Comparison of ENCODE assay signal across 8 mouse cellular contexts in genomic region chr11:69411073-69411535, GRCm38 (mm10). TPM values are rescaled to one million over a fixed set of nuclear protein-coding genes. Genes with fewer than 3 reads are reported as not detected.
DNase-seq lines count a peak whose midpoint lies in the region; ATAC-seq lines count a peak whose summit lies in the region.

No protein-coding gene starts in this region.

- peak overlapping the region; percentile 99 for H3K9ac ChIP-seq in hindbrain, embryonic 13.5 days

- ATAC-seq in hindbrain, embryonic 13.5 days (ENCODE audit: low FRiP score) = peak; percentile 32

- peaks cover 34% of the 10 kb centered on the region for H3K36me3 ChIP-seq in hindbrain, embryonic 13.5 days

- H3K27ac ChIP-seq in hindbrain, embryonic 13.5 days = peak overlapping the region; percentile 100

- peaks cover 68% of the 10 kb centered on the region for H3K4me1 ChIP-seq in hindbrain, embryonic 13.5 days (replicated peaks)

- peak overlapping the region; percentile 83 for H3K4me3 ChIP-seq in hindbrain, embryonic 13.5 days

- WGBS in hindbrain, embryonic 13.5 days = under 1% methylated on average over 26 of the region's 26 CpGs

- no peaks in the 10 kb centered on the region for H3K9me3 ChIP-seq in hindbrain, embryonic 13.5 days

- H3K4me2 ChIP-seq in hindbrain, embryonic 13.5 days = peak overlapping the region; percentile 99

- H3K27me3 ChIP-seq in hindbrain, embryonic 13.5 days = no peaks in the 10 kb centered on the region

- peak; percentile 97 for DNase-seq in R1 (ENCODE audit: low read depth, low spot score)
- DNase-seq in cerebellum, postnatal 14 days = peak; percentile 97 to 99
- peak; percentile 90 to 95 for DNase-seq in frontal cortex, postnatal 14 days (ENCODE audit: low spot score in 2 of 2)
- DNase-seq in layer of hippocampus, postnatal 36 days = peak; percentile 90 to 91
- DNase-seq in lung, postnatal 36 days = peak; percentile 97
- DNase-seq in retina, postnatal 7 days (ENCODE audit: low read depth, low spot score) = peak; percentile 94
- peak; percentile 82 for DNase-seq in urinary bladder, adult 2 months (ENCODE audit: low spot score)

RNA-seq across cellular contexts. Expression of gene Kdm6b, which starts 2.4 kb away (rescaled TPM):
- polyA plus RNA-seq in hindbrain, embryonic 13.5 days (2015; fragmentation: Nextera tagmentation; extraction: Ambion mirVana) = 50.6 and 51.3 TPM in 2 replicates
- 10 to 100 TPM; 32.0 to 41.6 TPM for total RNA-seq in layer of hippocampus, postnatal 36 days (2021)
- polyA plus RNA-seq in urinary bladder, adult 2 months (2012; rRNA removed) = 3.3 and 10.7 TPM in 2 replicates

RNA-seq across cellular contexts. Expression of gene Tmem88, which starts 13.1 kb away (rescaled TPM):
- 7.1 and 8.7 TPM in 2 replicates for polyA plus RNA-seq in hindbrain, embryonic 13.5 days (2015; fragmentation: Nextera tagmentation; extraction: Ambion mirVana)
- 1 to 10 TPM; 1.8 to 2.6 TPM for total RNA-seq in layer of hippocampus, postnatal 36 days (2021)
- polyA plus RNA-seq in urinary bladder, adult 2 months (2012; rRNA removed) = 11.5 and 11.6 TPM in 2 replicates

RNA-seq across cellular contexts. Expression of gene Cyb5d1, which starts 15.7 kb away (rescaled TPM):
- 34.9 and 35.5 TPM in 2 replicates for polyA plus RNA-seq in hindbrain, embryonic 13.5 days (2015; fragmentation: Nextera tagmentation; extraction: Ambion mirVana)
- 10 to 100 TPM; 44.6 to 48.6 TPM for total RNA-seq in layer of hippocampus, postnatal 36 days (2021)
- polyA plus RNA-seq in urinary bladder, adult 2 months (2012; rRNA removed) = 43.0 and 48.0 TPM in 2 replicates

RNA-seq across cellular contexts. Expression of gene Naa38, which starts 15.8 kb away (rescaled TPM):
- 103 and 105 TPM in 2 replicates for polyA plus RNA-seq in hindbrain, embryonic 13.5 days (2015; fragmentation: Nextera tagmentation; extraction: Ambion mirVana)
- total RNA-seq in layer of hippocampus, postnatal 36 days (2021) = 100 to 1,000 TPM; 117 to 118 TPM
- polyA plus RNA-seq in urinary bladder, adult 2 months (2012; rRNA removed) = 143 and 188 TPM in 2 replicates

RNA-seq across cellular contexts. Expression of gene Chd3, which starts 41.9 kb away (rescaled TPM):
- 92.4 and 93.5 TPM in 2 replicates for polyA plus RNA-seq in hindbrain, embryonic 13.5 days (2015; fragmentation: Nextera tagmentation; extraction: Ambion mirVana)
- total RNA-seq in layer of hippocampus, postnatal 36 days (2021) = 100 to 1,000 TPM; 537 to 553 TPM
- 85.5 and 132 TPM in 2 replicates for polyA plus RNA-seq in urinary bladder, adult 2 months (2012; rRNA removed)

Comparison
In these comparisons a context has a peak if more than half of its experiments do, and no peak if none do; other contexts are left out.
1. Peak in every context shown above with its lines: DNase-seq, ATAC-seq, H3K4me3 ChIP-seq and H3K27ac ChIP-seq.